Mouse (Mus musculus): ENCODE measurements around the gene Rtl8b. TPM values are rescaled to one million over a fixed set of nuclear protein-coding genes. Genes with fewer than 3 reads are reported as not detected.
A peak's percentile ranks its signal among the peaks of the same experiment; 100 is the strongest.
"Not testable (repeated sequence)": the region's sequence is repeated elsewhere in the genome, so short reads cannot be mapped to it uniquely, and the experiment has no call there.

Gene Rtl8b
- polyA plus RNA-seq, 1 experiment from 2014 or later = 215 TPM

GRCm38 (mm10) chrX:53645885-53646284 lies 24.3 kb downstream of the Rtl8b start:
- Histone ChIP-seq H3K4me1 (ENCODE audit: insufficient read depth, low read depth, low read length) (no peaks in the 10 kb centered on the region), H3K27ac (ENCODE audit: low read length) (no peak overlapping the region), H3K27me3 (replicated peaks; ENCODE audit: insufficient read depth, low read length) (no peaks in the 10 kb centered on the region), H3K4me2 (replicated peaks; ENCODE audit: low read depth, low read length) (no peak overlapping the region), H3K9ac (replicated peaks; ENCODE audit: low read depth) (no peak overlapping the region), H3K4me3 (ENCODE audit: low read depth, low read length) (no peak overlapping the region), H3K36me3 (ENCODE audit: insufficient read depth, low read length) (no peaks in the 10 kb centered on the region), H3K9me3 (ENCODE audit: low read length) (no peaks in the 10 kb centered on the region)
- ATAC-seq = peak; percentile 53
- 63% methylated on average over 6 of the region's 6 CpGs for WGBS
- TF ChIP-seq EP300 (IDR thresholded peaks at IDR 0.05) = peak; percentile 95
- TF ChIP-seq CTCF (IDR thresholded peaks at IDR 0.05) = no peak
- DNase-seq (ENCODE audit: low spot score) = peak; percentile 44

- H3K4me1 ChIP-seq (ENCODE audit: insufficient read depth, low read depth, low read length); H3K27me3 ChIP-seq (replicated peaks; ENCODE audit: insufficient read depth, low read length); H3K4me3 ChIP-seq (ENCODE audit: low read depth, low read length); H3K9ac ChIP-seq (replicated peaks; ENCODE audit: low read depth); H3K36me3 ChIP-seq (ENCODE audit: insufficient read depth, low read length); H3K9me3 ChIP-seq (ENCODE audit: low read length): not testable (repeated sequence)
- Histone ChIP-seq H3K4me2 (replicated peaks; ENCODE audit: low read depth, low read length) (peak within 1 kb of the TSS; percentile 33; the same call in 1 of the 2 replicates), H3K27ac (ENCODE audit: low read length) (peak within 1 kb of the TSS; percentile 64; the same call in 1 of the 2 replicates)
- peak; percentile 57 for TF ChIP-seq EP300 (IDR thresholded peaks at IDR 0.05)
- 13% methylated on average over 9 of the region's 50 CpGs for WGBS
- ATAC-seq (peak; percentile 94), DNase-seq (ENCODE audit: low spot score) (peak; percentile 88)
These were observed 26.9 kb downstream of the Rtl8b start, which contains the start of gene Rtl8a for GRCm38 (mm10) chrX:53642980-53643961. Rtl8a (minus strand) TSS chrX:53643682.

GRCm38 (mm10) chrX:53642604-53642979 lies 27.6 kb downstream of the Rtl8b start:
- ATAC-seq; H3K9me3 ChIP-seq (ENCODE audit: low read length); H3K9ac ChIP-seq (replicated peaks; ENCODE audit: low read depth); H3K27me3 ChIP-seq (replicated peaks; ENCODE audit: insufficient read depth, low read length); H3K36me3 ChIP-seq (ENCODE audit: insufficient read depth, low read length); H3K4me3 ChIP-seq (ENCODE audit: low read depth, low read length); H3K4me1 ChIP-seq (ENCODE audit: insufficient read depth, low read depth, low read length); H3K27ac ChIP-seq (ENCODE audit: low read length); DNase-seq (ENCODE audit: low spot score); H3K4me2 ChIP-seq (replicated peaks; ENCODE audit: low read depth, low read length): not testable (repeated sequence)
- WGBS = 67% methylated on average over 2 of the region's 4 CpGs

GRCm38 (mm10) chrX:53638107-53638506 lies 32.1 kb downstream of the Rtl8b start:
- WGBS = 33% methylated on average over 3 of the region's 3 CpGs
- H3K9me3 ChIP-seq (ENCODE audit: low read length); H3K27ac ChIP-seq (ENCODE audit: low read length); H3K4me1 ChIP-seq (ENCODE audit: insufficient read depth, low read depth, low read length); H3K9ac ChIP-seq (replicated peaks; ENCODE audit: low read depth); H3K36me3 ChIP-seq (ENCODE audit: insufficient read depth, low read length); H3K27me3 ChIP-seq (replicated peaks; ENCODE audit: insufficient read depth, low read length); DNase-seq (ENCODE audit: low spot score); H3K4me2 ChIP-seq (replicated peaks; ENCODE audit: low read depth, low read length); H3K4me3 ChIP-seq (ENCODE audit: low read depth, low read length); ATAC-seq: not testable (repeated sequence)

Other genes with a start within 250 kb of the Rtl8b start
- not detected in 2 replicates for gene Etd, start 235.5 kb downstream of the Rtl8b start, polyA plus RNA-seq (2015; fragmentation: Nextera tagmentation; extraction: Ambion mirVana)
- 37.1 and 39.9 TPM in 2 replicates for gene Rtl8c, start 62.4 kb downstream of the Rtl8b start, polyA plus RNA-seq (2015; fragmentation: Nextera tagmentation; extraction: Ambion mirVana)
- gene Gm14597, start 61.4 kb downstream of the Rtl8b start, polyA plus RNA-seq (2015; fragmentation: Nextera tagmentation; extraction: Ambion mirVana) = not detected in 2 replicates
- 287 and 330 TPM in 2 replicates for gene Rtl8a, start 26.7 kb downstream of the Rtl8b start, polyA plus RNA-seq (2015; fragmentation: Nextera tagmentation; extraction: Ambion mirVana)
- not detected in 2 replicates for gene 4930502E18Rik, start 54.4 kb upstream of the Rtl8b start, polyA plus RNA-seq (2015; fragmentation: Nextera tagmentation; extraction: Ambion mirVana)
- not detected in 2 replicates for gene 1700013H16Rik, start 87.4 kb upstream of the Rtl8b start, polyA plus RNA-seq (2015; fragmentation: Nextera tagmentation; extraction: Ambion mirVana)
- 0.07 TPM in 1 of 2 replicates, not detected in the other for gene Zfp36l3, start 106.0 kb upstream of the Rtl8b start, polyA plus RNA-seq (2015; fragmentation: Nextera tagmentation; extraction: Ambion mirVana)
- 3.9 and 4.2 TPM in 2 replicates for gene Xlr, start 127.3 kb upstream of the Rtl8b start, polyA plus RNA-seq (2015; fragmentation: Nextera tagmentation; extraction: Ambion mirVana)

Measured in lung, postnatal 0 days (tissue).